Mouse (Mus musculus) urinary bladder, postnatal 36 days (tissue): ENCODE measurements at regions not wholly inside any gene's neighbourhood (a gene's known extent, or its start where the extent isn't known, plus 50 kb on each side); places are given as distances from the start of the nearest gene placed in this dataset.

Experiments
- DNase-seq, 2 experiments: peaks; one replicate each; pipeline ENCODE4 v3.0.0; 2022; ENCODE audit warnings: low spot score in 2 of 2, mixed read lengths in 1 of 2

DNA sequence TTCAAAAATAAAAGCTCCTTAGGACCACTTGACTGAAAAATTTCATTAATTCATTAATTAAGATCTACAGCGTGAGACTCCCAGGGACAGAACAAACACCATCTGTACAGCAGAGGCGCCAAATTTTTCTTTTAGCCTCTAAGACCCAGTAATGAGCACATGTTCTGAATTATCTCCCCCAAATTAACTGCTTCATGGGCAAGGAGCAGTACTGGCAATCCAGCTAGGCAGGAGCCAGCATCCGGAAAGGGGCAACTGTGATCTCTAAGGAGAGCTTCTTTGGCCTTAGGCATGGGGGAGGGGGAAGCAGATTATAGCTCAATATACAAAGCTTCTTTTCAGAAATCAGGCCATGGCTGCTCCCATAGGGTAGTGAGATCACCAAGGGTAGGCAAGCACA is 278.2 kb upstream of the Castor2 start:
- DNase-seq = no peak

DNA sequence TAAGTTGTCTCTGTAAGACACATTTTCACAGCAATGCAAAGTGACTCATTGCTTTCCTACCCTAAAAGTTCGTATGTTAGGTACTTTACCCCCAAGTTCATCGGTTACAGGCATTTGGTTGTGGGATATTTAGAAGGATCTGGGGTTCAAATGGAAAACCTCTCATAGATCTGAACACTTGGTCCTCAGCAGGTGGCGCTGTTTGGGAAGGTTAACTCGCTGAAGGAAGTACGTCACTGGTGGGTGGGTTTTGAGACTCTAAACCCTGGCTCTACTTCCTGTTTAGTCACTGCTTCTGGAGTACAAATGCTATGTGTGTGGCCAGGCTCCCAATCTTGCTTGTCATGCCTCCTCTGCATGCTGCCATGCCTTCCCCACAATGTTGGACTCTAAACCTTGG is 284.0 kb upstream of the Castor2 start:
- no peak for DNase-seq

DNA sequence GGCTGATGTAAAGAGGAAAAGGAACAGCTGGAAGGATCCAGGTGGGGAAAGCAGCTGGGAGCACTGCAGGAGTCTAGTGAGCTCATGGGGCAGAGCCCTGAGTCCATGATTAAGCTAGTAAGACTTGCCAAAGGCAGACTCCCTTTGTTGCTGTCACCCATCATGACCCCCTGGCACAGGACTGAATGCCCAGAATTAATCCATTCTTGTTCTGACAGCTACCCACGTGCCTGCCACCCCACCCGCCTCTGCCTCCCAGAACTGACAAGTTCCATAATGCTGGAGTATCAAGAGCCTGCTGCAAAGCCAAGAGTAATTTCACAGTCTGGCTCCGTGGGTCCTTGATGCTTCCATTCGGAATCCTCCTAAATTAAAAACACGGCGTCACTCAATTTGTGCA is 285.1 kb upstream of the Castor2 start:
- DNase-seq = no peak

DNA sequence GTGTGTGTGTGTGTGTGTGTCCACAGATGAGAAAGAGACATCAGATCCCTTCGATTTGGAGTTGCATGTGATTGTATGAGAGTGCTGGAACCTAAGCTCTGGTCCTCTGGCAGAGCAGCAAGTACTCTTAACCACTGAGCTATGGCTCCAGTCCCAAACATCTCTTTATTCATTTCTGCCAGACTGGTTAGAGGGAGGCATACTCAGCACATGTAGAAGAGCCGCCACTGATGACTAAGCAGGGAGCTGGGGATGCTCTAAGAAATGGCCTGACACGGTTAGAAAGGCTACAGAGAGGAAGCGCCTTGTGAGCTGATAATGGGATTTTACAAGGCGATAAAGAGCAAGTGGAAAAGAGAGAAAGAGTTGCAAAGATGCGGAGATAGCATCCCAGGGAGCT is 287.3 kb upstream of the Castor2 start:
- DNase-seq = no peak

DNA sequence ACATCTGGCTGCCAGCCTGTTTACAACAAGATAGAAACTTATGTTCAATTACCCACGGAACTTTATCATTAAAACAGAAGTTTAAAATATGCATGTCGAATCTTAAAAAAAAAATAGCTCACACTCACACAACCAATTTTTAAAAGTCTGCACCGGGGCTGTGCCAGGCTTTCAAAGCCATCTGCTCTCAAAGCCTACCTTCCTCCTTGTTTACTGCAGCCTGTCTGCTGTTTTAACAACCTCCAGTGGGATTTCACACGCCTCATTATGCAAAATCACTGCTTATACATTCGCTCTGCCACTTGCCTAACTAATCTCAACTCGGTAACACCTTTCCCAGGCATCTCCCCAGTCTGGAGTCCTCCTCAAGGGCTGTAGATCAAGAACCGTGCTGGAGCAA is 292.6 kb upstream of the Castor2 start:
- no peak for DNase-seq

DNA sequence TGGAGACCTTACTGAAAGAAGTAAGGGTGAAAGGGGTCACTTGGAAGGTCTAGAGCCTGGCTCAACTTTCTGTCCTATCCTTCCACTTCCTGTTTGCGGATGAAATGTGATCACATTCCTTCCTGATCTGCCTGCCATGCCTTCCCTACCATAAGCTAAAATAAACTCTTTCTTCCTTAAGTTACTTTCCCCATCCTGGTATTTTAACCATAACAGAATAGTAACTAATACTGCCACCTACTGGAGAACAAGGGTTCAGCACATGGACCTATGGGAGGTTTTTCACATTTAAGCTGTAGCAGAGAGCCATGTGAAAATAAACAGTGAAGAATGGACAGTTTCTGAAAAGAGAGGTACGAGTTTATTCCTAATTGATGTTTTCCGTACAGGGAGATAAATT is 297.5 kb upstream of the Castor2 start:
- no peak for DNase-seq

DNA sequence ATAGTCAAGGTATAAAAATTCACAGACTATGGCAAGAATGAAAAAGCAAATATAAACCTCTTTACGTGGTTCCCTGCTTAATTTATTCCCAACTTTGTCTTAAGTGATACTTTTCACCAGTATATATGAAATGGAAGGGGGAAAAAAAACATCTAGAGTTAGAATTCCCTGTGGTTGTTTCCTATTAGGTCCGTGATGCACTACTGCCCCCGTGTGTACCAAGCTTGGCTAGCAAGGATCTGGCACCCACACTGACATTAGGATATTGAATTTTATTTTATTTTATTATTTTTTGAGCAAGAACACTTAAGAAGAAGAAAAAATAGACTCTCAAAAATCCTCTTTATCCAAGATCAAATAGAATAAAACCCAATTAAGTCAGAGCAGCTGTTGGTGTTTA is 303.9 kb upstream of the Castor2 start:
- no peak for DNase-seq

DNA sequence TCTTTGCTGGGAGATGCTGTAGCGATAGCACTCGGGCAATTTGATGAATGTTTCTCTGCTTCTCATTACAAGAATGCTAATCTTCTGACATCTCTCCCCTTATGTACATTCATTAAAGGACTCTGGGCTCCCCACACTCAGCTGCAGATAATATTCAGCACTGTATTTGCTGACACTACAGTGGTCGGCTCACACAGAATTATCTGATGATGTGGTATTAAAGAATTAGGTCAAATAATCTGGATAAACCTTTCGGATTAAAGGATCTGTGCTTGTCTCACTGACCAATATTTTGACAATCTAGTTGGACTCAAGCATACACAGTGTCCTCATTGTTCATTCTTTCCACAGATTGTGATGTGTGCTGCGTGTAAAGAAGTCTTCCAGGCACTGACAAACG is 308.8 kb upstream of the Castor2 start:
- no peak for DNase-seq

DNA sequence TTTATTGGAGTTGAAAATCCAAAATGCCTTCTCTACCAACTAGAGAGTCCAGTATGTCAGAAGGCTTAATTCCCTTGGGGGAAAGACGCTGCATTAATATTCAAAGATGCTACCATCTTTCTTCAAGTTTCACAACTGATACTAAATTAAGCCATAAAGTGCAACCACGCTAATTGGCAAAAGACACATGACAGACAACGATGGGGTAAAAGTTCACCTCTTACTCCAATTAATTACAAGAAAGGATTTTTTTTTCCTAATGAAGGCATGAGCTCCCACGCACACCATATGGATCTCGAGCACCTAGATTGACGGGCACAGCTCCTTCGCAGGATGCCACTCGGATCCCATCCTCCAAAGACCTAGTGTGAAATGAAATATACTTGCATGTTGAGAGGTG is 311.5 kb upstream of the Castor2 start:
- DNase-seq = no peak

DNA sequence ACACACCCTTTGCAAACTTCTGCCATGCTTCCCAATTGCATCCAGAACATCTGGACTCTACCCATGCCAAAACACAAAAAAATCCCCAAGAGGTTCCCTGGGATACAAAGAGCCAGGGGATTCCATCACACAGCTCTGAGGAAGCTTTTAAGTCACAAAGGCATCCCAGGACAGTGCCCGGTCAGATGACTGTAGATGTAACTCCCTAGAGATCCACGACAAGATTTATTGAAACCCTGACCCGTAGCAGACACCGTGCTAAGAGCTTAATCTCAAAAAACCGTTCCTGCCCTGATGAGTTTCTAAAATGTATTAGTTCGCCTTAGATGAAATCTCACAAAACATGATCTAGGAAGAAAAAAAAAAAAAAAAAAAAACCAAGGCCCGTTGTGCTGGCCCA is 312.0 kb upstream of the Castor2 start:
- no peak for DNase-seq

DNA sequence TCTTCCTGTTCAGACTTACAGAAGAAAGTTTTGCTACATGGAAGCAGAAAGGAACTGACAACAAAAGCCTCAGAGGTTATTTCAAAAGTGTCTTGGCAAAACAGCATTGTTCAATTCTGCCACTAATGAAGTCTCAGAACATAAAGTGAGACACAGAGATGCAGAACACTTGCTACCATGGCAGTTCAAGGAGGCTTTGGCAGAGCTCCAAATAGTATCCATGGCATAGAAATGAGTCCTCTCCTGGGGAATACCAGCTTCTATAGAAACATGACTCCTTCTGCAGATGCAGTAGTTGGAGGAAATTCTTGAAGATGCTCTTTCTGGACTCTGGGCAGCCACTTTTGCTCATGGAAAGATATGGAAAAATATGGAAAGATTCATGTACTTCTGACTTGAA is 322.9 kb upstream of the Castor2 start:
- no peak for DNase-seq

DNA sequence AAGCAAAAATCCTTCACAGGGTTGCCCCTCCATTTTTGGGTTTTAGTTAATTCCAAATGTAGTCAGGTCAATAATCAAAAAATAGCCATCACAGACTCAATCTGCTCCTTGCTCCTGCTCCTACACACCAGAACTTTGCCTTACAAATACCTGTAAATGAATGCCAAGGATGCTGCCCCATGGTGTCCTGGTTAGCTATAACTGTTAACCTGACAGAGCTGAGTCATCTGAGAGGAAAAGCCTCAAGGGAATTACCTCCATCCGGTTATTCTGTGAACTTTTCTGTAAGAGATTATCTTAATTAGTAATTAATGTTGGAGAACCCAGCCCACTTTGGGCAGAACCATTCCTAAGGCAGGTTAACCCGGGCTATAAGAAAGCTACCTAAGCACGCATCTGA is 325.4 kb upstream of the Castor2 start:
- DNase-seq = no peak

DNA sequence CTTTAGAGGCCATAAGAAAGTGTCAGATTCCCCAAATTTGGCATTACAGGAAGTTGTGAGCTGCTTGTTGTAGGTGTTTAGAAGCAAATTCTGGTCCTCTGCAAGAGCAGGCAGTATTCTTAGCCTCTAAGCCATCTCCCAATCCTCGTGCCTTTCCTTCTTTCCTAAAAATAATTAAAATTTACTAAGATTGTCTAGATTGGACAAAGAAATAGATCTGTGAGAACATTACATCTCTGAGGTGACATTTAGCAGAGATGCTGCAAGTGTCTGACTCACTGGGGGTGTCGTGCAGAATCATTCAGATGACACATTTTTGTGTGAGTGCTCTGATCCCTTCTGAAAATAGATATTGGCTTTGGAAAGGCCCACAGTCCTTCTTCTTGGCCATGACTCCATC is 330.7 kb upstream of the Castor2 start:
- DNase-seq = no peak

DNA sequence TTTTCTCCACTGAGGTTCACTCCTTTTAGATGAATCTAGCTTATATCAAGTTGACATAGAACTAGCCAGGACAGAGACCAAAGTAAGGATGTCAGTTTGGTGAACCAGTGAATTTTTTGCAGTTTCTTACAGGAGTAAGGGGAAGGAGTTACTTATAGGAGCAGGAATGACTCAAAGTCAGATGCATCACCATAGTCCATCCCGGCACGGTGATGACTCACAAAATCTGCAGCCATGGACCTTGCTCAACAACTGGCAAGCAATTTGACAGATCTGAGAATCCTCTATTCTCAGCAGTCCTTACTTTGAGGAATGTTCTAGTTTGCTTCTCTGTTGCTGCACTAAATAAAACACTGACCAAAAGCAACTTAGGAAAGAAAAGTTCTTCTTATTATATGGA is 341.7 kb upstream of the Castor2 start:
- DNase-seq = no peak

DNA sequence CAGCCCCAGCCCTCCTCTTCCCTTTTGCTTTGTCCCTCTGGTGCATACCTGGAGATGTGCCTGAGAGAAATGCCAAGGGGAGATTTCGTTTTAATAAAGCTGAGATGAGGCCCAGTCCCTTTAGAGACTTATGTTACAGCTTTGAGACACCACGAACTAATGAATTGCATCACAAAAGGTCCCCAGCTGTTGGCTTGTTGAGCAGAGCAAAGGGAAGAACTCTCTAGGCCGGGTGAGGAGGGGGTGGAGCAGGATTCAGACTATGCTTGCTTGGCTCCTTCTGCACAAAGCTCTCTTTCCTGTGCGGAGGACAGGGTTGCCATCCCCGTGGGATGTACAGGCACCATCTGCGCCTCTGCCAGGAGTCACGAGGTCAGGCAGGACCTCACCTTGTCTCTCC is 345.3 kb upstream of the Castor2 start:
- DNase-seq = no peak

DNA sequence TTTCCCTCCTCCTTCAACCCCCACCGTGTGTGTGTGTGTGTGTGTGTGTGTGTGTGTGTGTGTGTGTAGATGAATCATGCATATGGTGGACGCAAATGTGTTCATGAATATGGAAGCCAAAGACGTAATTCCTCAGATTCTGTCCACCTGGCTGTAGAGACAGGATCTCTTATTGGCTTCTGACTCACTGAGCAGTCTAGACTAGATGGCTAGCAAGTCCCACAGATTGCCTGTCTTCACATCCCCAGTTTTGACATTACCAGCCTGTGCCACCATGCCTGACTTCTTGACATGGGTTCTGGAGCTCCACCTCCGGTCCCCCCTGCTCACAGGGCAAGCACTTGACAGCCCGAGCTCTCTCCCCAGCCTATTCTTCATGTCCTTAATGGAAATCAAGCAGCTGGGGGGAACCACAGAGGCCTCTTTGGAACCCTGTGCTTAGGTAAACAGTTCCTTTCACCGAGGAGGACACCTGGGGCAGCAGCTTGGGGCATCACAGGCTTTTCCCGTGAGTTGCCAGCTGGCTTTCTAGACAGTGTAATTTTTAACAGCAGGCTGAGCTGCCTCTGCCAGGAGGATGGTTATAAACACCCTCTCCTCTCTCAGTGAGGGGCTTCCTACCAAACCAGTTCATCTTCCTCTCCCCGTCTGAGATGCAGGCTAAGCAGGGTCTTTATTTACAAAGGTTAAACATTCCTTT is 345.9 kb upstream of the Castor2 start:
- DNase-seq = no peak

DNA sequence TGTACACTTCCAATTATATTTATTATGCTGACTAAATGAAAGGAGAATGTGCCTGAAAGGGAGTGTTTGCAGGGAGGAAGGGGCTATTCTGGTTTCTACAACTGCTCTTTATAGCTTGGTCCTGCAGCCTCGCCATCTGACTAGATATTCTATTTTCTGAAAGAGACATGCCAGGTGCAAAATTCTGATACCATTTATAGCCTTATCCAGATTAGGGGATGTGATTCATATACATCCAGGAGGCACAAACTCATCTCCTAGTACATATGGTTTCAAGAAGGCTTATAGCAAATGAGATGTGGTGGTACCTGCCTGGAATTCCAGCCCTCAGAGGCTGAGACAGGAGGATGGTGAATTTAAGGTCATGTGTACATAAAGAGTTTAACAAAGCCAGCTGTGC is 352.6 kb upstream of the Castor2 start:
- DNase-seq = no peak

DNA sequence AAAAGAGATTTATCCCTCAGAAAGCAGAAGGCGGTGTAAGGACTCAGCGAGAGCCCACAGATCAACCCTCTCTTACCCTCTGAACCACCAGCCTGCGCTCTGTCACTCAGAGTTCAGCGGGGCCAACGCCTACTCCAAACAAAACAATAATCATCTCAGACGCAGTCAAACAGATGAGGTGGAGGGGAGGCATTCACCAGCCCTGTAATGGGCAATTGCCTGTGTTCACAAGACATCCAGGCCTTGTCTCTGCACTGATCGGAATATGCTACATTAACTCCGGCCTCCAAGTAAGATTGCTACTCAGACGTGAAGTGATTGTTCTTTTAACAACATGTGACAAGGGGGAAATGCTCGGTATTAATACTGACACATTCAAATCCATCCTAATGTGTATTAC is 353.1 kb upstream of the Castor2 start:
- DNase-seq = no peak

DNA sequence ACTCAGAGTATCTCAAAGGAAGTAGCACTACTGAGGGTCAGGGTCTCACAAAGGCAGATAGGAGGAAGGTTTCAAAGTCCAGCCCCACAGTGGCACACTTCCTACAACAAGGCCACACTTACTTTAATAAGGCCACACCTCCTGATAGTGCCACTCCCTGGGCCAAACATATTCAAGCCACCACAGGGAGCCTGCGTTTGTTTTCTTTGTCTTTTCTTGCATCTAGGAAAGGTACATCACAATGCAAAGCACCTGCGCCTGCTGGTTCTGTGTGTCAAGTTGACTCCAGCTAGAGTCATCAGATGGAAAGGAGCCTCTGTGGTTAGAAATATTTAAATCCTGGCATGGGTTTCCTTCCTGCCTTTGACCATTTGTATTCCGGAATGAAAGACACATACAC is 355.4 kb upstream of the Castor2 start:
- no peak for DNase-seq

DNA sequence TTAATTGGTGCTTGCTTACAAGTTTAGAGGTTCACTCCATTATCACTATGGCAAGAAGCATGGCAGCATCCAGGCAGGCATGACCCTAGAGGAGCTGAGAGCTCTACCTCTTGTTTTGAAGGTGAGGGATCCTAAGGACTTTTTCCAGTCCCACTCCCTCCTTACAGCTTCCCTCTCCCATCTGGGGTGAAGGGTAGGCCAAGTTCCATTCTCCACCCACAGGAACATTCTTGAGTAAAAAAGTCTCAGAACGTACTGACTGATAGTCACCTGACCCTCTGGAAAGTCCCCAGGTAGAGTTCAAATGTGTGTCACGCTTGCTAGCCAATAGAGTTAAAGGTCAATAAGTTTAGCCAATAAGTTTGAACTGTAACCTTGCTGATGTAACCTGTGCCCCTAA is 355.9 kb upstream of the Castor2 start:
- no peak for DNase-seq

DNA sequence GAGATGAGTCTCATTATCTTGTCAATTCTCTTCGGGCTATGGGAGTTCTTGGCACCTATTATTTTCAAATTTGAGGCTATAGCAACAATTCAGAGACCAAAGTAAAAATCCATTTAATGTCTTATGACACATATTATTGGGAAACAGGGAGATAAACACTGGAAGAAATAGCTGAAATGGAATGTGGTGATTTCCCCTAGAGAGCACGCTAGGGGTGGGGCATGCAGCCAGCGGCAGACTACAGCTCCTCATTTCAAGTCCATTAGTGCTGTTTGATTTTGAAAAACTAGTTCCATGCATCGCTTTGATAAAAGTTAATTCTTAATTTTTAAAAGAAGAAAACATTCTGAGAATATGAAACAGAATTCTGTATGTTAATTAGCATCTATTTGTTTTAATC is 367.6 kb upstream of the Castor2 start:
- DNase-seq = peak in 1 of 2 experiments; percentile 3

DNA sequence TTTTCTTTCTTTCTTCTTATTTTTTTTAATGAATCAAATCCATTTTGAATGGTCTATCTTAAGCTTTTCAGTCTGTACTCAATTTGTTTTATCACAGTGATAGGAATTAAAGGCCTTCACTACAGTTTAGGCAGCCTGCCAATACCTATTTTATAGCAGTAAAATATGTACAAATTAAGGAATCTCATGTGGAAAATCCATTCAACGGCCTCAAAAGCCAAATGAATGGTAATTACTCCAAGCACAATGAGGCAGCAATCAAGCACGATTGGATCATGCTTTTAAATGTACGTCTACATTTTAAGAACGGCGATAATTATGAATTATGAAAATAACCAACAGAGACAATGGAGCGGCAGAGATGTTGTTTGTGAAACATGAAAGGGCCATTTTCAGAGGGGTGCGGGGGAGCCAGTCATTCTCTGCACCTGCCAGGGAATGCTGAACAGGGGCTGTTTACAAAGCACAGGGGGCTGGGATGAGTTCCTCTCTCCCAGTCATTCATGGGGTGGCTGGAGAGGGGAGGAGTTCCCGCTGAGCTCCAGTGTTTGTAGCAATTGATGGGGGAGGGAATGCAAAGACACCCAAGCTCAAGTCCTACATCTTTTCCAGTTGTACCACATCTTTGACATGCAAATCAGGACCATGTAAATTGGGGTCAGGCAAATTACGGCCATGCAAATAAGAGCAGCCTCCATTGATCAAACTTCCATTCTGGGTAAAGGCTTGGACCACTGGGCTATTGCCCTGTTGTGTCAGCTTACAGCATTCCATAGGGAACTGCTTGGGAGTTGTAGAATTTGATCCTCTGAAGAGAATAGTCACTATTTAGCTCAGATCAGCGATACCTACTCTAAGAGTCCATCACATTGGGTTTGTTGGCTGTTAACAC is 381.1 kb upstream of the Castor2 start:
- DNase-seq = no peak

DNA sequence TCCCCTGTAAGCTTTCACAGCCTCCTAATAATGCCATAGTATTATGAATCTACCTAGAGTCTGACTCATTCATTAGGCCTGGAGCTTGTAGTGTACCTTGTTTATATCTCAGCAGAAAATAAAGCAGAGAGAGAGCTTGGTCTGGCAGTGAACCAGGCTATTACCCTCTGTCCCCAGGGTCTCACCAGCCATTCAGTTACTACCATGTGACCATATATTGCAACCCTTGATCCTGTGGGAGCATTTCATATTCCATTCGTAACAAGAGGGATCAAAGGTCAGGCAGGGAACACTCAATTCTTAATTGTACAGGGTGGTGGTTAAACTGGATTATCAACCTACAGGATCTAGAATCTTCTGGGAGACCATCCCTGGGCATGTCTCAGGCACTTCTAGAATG is 383.7 kb upstream of the Castor2 start:
- no peak for DNase-seq
